Mouse (Mus musculus): ENCODE results near the gene Kxd1. TPM values are rescaled to one million over a fixed set of nuclear protein-coding genes. Genes with fewer than 3 reads are reported as not detected.

Kxd1 gene
- polyA plus RNA-seq, 1 experiment from 2014 or later: 29.0 TPM

GRCm38 (mm10) chr8:70469938-70470337 is 57.8 kb downstream of the Kxd1 start:
- peak overlapping the region; percentile 21 for H3K27ac ChIP-seq (ENCODE audit: low read length)
- no peaks in the 10 kb centered on the region for H3K36me3 ChIP-seq (ENCODE audit: control insufficient read depth, insufficient read depth)
- no peak overlapping the region for H3K4me2 ChIP-seq (ENCODE audit: low read depth, low read length)
- no peak overlapping the region for H3K4me3 ChIP-seq (ENCODE audit: low read depth, low read length)
- no peaks in the 10 kb centered on the region for H3K9me3 ChIP-seq (replicated peaks; ENCODE audit: control insufficient read depth, low read length)
- WGBS (ENCODE audit: insufficient replicate concordance): 50% methylated on average over 2 of the region's 2 CpGs
- no peak overlapping the region for H3K9ac ChIP-seq (ENCODE audit: low read depth, low read length)
- H3K27me3 ChIP-seq (ENCODE audit: control insufficient read depth, insufficient read depth, low read depth, low read length): no peaks in the 10 kb centered on the region
- ATAC-seq (ENCODE audit: low read depth): no peak; the same call in 1 of the 2 replicates
- H3K4me1 ChIP-seq (ENCODE audit: control insufficient read depth, low read depth, low read length): peaks cover 31% of the 10 kb centered on the region

GRCm38 (mm10) chr8:70469295-70469916 is 58.4 kb downstream of the Kxd1 start:
- H3K4me2 ChIP-seq (ENCODE audit: low read depth, low read length): no peak overlapping the region
- peak; percentile 60 for ATAC-seq (ENCODE audit: low read depth)

GRCm38 (mm10) chr8:70468733-70469132 is 59.0 kb downstream of the Kxd1 start:
- WGBS (ENCODE audit: insufficient replicate concordance): 81% methylated on average over 4 of the region's 4 CpGs
- no peak overlapping the region for H3K27ac ChIP-seq (ENCODE audit: low read length)

More at GRCm38 (mm10) chr8:70469295-70469916, 58.4 kb downstream of the Kxd1 start:
- Histone ChIP-seq H3K4me3 (ENCODE audit: low read depth, low read length) (no peak overlapping the region), H3K36me3 (ENCODE audit: control insufficient read depth, insufficient read depth) (no peaks in the 10 kb centered on the region), H3K9ac (ENCODE audit: low read depth, low read length) (no peak overlapping the region), H3K27me3 (ENCODE audit: control insufficient read depth, insufficient read depth, low read depth, low read length) (no peaks in the 10 kb centered on the region), H3K9me3 (replicated peaks; ENCODE audit: control insufficient read depth, low read length) (no peaks in the 10 kb centered on the region), H3K4me1 (ENCODE audit: control insufficient read depth, low read depth, low read length) (peaks cover 31% of the 10 kb centered on the region), H3K27ac (ENCODE audit: low read length) (peak overlapping the region; percentile 21)
- 27% methylated on average over 10 of the region's 10 CpGs for WGBS (ENCODE audit: insufficient replicate concordance)

GRCm38 (mm10) chr8:70467907-70468306 is 59.8 kb downstream of the Kxd1 start:
- WGBS (ENCODE audit: insufficient replicate concordance): 27% methylated on average over 1 of the region's 1 CpGs
- no peak for ATAC-seq (ENCODE audit: low read depth)
- H3K9ac ChIP-seq (ENCODE audit: low read depth, low read length): no peak overlapping the region
- H3K9me3 ChIP-seq (replicated peaks; ENCODE audit: control insufficient read depth, low read length): no peaks in the 10 kb centered on the region
- no peaks in the 10 kb centered on the region for H3K36me3 ChIP-seq (ENCODE audit: control insufficient read depth, insufficient read depth)
- H3K4me1 ChIP-seq (ENCODE audit: control insufficient read depth, low read depth, low read length): peaks cover 31% of the 10 kb centered on the region
- no peaks in the 10 kb centered on the region for H3K27me3 ChIP-seq (ENCODE audit: control insufficient read depth, insufficient read depth, low read depth, low read length)
- H3K4me2 ChIP-seq (ENCODE audit: low read depth, low read length): no peak overlapping the region
- H3K4me3 ChIP-seq (ENCODE audit: low read depth, low read length): no peak overlapping the region
- no peak overlapping the region for H3K27ac ChIP-seq (ENCODE audit: low read length)

More at GRCm38 (mm10) chr8:70468733-70469132, 59.0 kb downstream of the Kxd1 start:
- no peaks in the 10 kb centered on the region for H3K27me3 ChIP-seq (ENCODE audit: control insufficient read depth, insufficient read depth, low read depth, low read length)
- H3K9ac ChIP-seq (ENCODE audit: low read depth, low read length): no peak overlapping the region
- peaks cover 31% of the 10 kb centered on the region for H3K4me1 ChIP-seq (ENCODE audit: control insufficient read depth, low read depth, low read length)
- no peaks in the 10 kb centered on the region for H3K9me3 ChIP-seq (replicated peaks; ENCODE audit: control insufficient read depth, low read length)
- no peak overlapping the region for H3K4me2 ChIP-seq (ENCODE audit: low read depth, low read length)
- no peak overlapping the region for H3K4me3 ChIP-seq (ENCODE audit: low read depth, low read length)
- ATAC-seq (ENCODE audit: low read depth): no peak
- H3K36me3 ChIP-seq (ENCODE audit: control insufficient read depth, insufficient read depth): no peaks in the 10 kb centered on the region

DNA sequence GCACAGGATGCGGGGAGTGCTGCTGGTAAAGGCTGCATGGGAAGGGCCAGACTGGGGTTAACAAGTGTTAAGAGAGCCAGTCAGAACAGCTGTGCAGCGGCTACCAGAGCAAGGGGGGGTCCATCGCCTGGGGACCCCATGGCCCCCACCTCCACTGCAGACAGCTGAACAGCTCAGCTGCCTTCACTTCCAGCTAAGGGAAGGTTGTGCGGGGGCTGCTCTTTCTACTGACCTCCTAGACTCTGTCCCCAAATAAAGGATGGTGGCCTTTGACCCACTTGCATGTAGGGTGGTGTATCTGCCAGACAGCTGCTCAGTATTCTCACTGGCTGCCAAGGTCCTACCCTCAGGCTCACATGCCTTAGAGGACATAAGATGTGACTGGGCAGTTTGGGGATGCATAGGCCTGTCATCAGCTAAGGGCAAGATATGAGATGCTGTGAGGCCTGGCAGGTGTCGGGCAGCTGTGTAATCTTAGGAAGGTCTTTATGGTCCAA is 60.5 kb downstream of the Kxd1 start:
- ATAC-seq (ENCODE audit: low read depth): peak; percentile 47
- no peak overlapping the region for H3K4me3 ChIP-seq (ENCODE audit: low read depth, low read length)
- no peak overlapping the region for H3K4me2 ChIP-seq (ENCODE audit: low read depth, low read length)
- H3K27me3 ChIP-seq (ENCODE audit: control insufficient read depth, insufficient read depth, low read depth, low read length): no peaks in the 10 kb centered on the region
- peaks cover 31% of the 10 kb centered on the region for H3K4me1 ChIP-seq (ENCODE audit: control insufficient read depth, low read depth, low read length)
- H3K9ac ChIP-seq (ENCODE audit: low read depth, low read length): no peak overlapping the region
- H3K36me3 ChIP-seq (ENCODE audit: control insufficient read depth, insufficient read depth): no peaks in the 10 kb centered on the region
- H3K9me3 ChIP-seq (replicated peaks; ENCODE audit: control insufficient read depth, low read length): no peaks in the 10 kb centered on the region
- H3K27ac ChIP-seq (ENCODE audit: low read length): no peak overlapping the region
- WGBS (ENCODE audit: insufficient replicate concordance): 71% methylated on average over 5 of the region's 5 CpGs

DNA sequence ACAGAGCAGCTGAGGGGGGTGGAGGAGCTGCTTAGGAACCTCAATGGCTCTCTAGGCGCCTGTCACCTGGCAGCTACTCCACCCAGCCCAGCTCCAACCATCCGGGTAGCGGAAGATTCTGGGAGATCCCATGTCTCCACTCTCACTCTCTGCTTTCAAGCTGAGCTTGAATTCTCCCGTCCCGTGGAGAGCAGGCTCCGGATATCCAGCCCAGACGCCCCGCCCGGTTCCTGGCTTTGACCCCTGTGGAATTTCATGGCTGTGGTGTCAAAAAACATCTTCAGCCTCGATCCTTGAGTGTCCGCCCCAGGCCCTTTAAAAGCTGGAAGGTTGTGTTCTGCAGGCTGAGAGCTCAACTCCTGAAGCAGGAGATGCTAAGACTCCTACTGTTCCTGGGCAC is 61.0 kb downstream of the Kxd1 start:
- Histone ChIP-seq H3K4me2 (ENCODE audit: low read depth, low read length) (no peak overlapping the region), H3K27me3 (ENCODE audit: control insufficient read depth, insufficient read depth, low read depth, low read length) (no peaks in the 10 kb centered on the region), H3K4me3 (ENCODE audit: low read depth, low read length) (no peak overlapping the region), H3K9ac (ENCODE audit: low read depth, low read length) (no peak overlapping the region), H3K27ac (ENCODE audit: low read length) (no peak overlapping the region), H3K36me3 (ENCODE audit: control insufficient read depth, insufficient read depth) (no peaks in the 10 kb centered on the region), H3K9me3 (replicated peaks; ENCODE audit: control insufficient read depth, low read length) (no peaks in the 10 kb centered on the region), H3K4me1 (ENCODE audit: control insufficient read depth, low read depth, low read length) (peaks cover 31% of the 10 kb centered on the region)
- 80% methylated on average over 11 of the region's 11 CpGs for WGBS (ENCODE audit: insufficient replicate concordance)
- no peak for ATAC-seq (ENCODE audit: low read depth)

DNA sequence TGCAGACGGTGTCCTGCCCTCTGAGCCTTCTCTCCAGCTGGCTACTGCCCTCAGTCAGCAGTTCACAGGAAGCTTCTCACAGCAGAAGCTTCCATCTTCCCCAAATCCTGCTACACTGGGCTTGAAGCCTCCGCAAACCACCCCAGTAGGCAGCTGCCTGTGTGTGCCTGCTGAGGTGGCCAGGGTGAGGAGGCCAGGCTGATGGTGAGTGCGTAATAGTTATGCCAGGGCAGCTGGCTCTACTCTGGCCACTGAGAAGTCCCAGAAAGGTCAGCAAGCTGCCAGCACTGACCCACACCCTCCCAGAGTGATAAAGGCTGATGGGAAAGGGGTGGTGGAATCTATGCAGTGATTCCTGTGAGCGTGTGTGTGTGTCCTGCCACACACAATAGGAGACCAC is 61.5 kb downstream of the Kxd1 start:
- Histone ChIP-seq H3K4me2 (ENCODE audit: low read depth, low read length) (no peak overlapping the region), H3K4me1 (ENCODE audit: control insufficient read depth, low read depth, low read length) (peaks cover 31% of the 10 kb centered on the region), H3K9me3 (replicated peaks; ENCODE audit: control insufficient read depth, low read length) (no peaks in the 10 kb centered on the region), H3K9ac (ENCODE audit: low read depth, low read length) (no peak overlapping the region), H3K27ac (ENCODE audit: low read length) (no peak overlapping the region), H3K27me3 (ENCODE audit: control insufficient read depth, insufficient read depth, low read depth, low read length) (no peaks in the 10 kb centered on the region), H3K4me3 (ENCODE audit: low read depth, low read length) (no peak overlapping the region), H3K36me3 (ENCODE audit: control insufficient read depth, insufficient read depth) (no peaks in the 10 kb centered on the region)
- WGBS (ENCODE audit: insufficient replicate concordance): 75% methylated on average over 4 of the region's 4 CpGs
- ATAC-seq (ENCODE audit: low read depth): no peak

DNA sequence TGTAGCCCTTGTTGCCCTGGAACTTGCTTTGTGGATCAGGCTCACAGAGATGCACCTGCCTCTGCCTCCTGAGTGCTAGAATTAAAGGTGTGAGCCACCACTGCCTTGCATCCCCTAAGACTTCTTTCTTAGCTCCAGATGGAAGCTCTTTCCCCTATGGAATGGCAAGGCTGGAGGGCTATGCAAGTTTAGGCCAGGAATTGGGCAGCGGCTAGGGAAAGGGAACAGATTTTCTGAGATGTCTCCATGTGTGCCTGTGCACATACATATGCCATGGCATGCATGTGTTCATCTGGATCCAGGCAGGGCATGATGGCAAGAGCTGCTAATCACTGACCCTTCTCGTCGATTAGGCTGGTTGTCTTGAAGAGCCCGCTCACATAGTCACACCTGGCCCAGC is 62.1 kb downstream of the Kxd1 start:
- H3K9me3 ChIP-seq (replicated peaks; ENCODE audit: control insufficient read depth, low read length): no peaks in the 10 kb centered on the region
- WGBS (ENCODE audit: insufficient replicate concordance): 87% methylated on average over 4 of the region's 4 CpGs
- no peak overlapping the region for H3K9ac ChIP-seq (ENCODE audit: low read depth, low read length)
- no peak overlapping the region for H3K4me2 ChIP-seq (ENCODE audit: low read depth, low read length)
- H3K27me3 ChIP-seq (ENCODE audit: control insufficient read depth, insufficient read depth, low read depth, low read length): no peaks in the 10 kb centered on the region
- H3K4me1 ChIP-seq (ENCODE audit: control insufficient read depth, low read depth, low read length): peaks cover 31% of the 10 kb centered on the region
- no peaks in the 10 kb centered on the region for H3K36me3 ChIP-seq (ENCODE audit: control insufficient read depth, insufficient read depth)
- no peak for ATAC-seq (ENCODE audit: low read depth)
- no peak overlapping the region for H3K4me3 ChIP-seq (ENCODE audit: low read depth, low read length)
- no peak overlapping the region for H3K27ac ChIP-seq (ENCODE audit: low read length)

DNA sequence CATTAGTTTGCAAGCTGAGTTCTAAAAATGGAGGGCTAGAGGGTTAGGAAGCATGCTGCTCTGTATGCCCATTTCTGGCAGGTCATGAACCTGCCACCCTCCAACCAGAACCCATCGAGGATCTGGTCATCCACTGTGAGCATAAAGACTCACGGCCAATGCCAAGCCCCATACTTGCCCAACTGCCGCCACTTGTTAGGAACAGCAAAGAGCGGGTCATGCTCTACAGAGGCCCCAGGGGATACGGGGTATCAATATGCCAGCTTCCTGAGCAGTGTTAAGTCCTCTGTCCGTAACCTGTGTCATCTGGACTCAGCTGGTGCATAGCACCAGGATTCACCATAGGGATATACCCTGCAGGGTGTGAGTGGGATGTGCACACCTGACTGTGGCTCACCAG is 63.6 kb downstream of the Kxd1 start:
- H3K36me3 ChIP-seq (ENCODE audit: control insufficient read depth, insufficient read depth): no peaks in the 10 kb centered on the region
- peaks cover 22% of the 10 kb centered on the region for H3K4me1 ChIP-seq (ENCODE audit: control insufficient read depth, low read depth, low read length)
- H3K27ac ChIP-seq (ENCODE audit: low read length): no peak overlapping the region
- 85% methylated on average over 6 of the region's 6 CpGs for WGBS (ENCODE audit: insufficient replicate concordance)
- no peak for ATAC-seq (ENCODE audit: low read depth)
- 0 out of 2 replicates have a peak, but pooled peaks cover 2% of the 10 kb centered on the region for H3K9me3 ChIP-seq (replicated peaks; ENCODE audit: control insufficient read depth, low read length)
- H3K9ac ChIP-seq (ENCODE audit: low read depth, low read length): no peak overlapping the region
- no peak overlapping the region for H3K4me2 ChIP-seq (ENCODE audit: low read depth, low read length)
- H3K27me3 ChIP-seq (ENCODE audit: control insufficient read depth, insufficient read depth, low read depth, low read length): no peaks in the 10 kb centered on the region
- H3K4me3 ChIP-seq (ENCODE audit: low read depth, low read length): no peak overlapping the region
